Mouse (Mus musculus) cerebellum, adult 8-10 months (tissue): ENCODE measurements around the gene Eme2.

Experiments
- DNase-seq: peaks from one replicate; pipeline ENCODE4 v3.0.0; 2022

Eme2 gene

GRCm38 (mm10) chr17:24873695-24874404 is 21.0 kb downstream of the Eme2 start:
- no peak for DNase-seq

GRCm38 (mm10) chr17:24867914-24868313 is 27.0 kb downstream of the Eme2 start:
- no peak for DNase-seq

GRCm38 (mm10) chr17:24865776-24866175 is 29.1 kb downstream of the Eme2 start, which contains the start of gene Igfals:
Gene Igfals (plus strand): TSS chr17:24865997.
- DNase-seq = peak; percentile 83

- DNase-seq = no peak
Measured at GRCm38 (mm10) chr17:24861785-24862184, 33.1 kb downstream of the Eme2 start.

- no peak for DNase-seq
Measured at GRCm38 (mm10) chr17:24860076-24860475, 34.8 kb downstream of the Eme2 start.

GRCm38 (mm10) chr17:24858967-24859366 is 35.9 kb downstream of the Eme2 start:
- DNase-seq = no peak

GRCm38 (mm10) chr17:24857831-24858470 is 36.9 kb downstream of the Eme2 start:
- DNase-seq = no peak

- no peak for DNase-seq
Measured at GRCm38 (mm10) chr17:24856589-24856988, 38.3 kb downstream of the Eme2 start.

- no peak for DNase-seq
Measured at GRCm38 (mm10) chr17:24855838-24856464, 38.9 kb downstream of the Eme2 start.

- no peak for DNase-seq
Measured at GRCm38 (mm10) chr17:24851381-24852125, 43.3 kb downstream of the Eme2 start.

GRCm38 (mm10) chr17:24850773-24851127 is 44.1 kb downstream of the Eme2 start:
- no peak for DNase-seq

GRCm38 (mm10) chr17:24850065-24850772 is 44.7 kb downstream of the Eme2 start, which contains the start of gene Fahd1:
Gene Fahd1 (minus strand): TSS chr17:24850364.
- peak; percentile 93 for DNase-seq

GRCm38 (mm10) chr17:24849733-24850064 is 45.2 kb downstream of the Eme2 start:
- DNase-seq = no peak

GRCm38 (mm10) chr17:24848600-24849031 is 46.3 kb downstream of the Eme2 start:
- DNase-seq = no peak

GRCm38 (mm10) chr17:24847386-24847785 is 47.5 kb downstream of the Eme2 start:
- no peak for DNase-seq

GRCm38 (mm10) chr17:24844525-24844924 is 50.4 kb downstream of the Eme2 start:
- DNase-seq = no peak

- DNase-seq = no peak
Measured at GRCm38 (mm10) chr17:24842631-24843030, 52.3 kb downstream of the Eme2 start.

GRCm38 (mm10) chr17:24841133-24841532 is 53.8 kb downstream of the Eme2 start:
- no peak for DNase-seq

GRCm38 (mm10) chr17:24840341-24840740 is 54.5 kb downstream of the Eme2 start:
- no peak for DNase-seq

- no peak for DNase-seq
Measured at GRCm38 (mm10) chr17:24839842-24840241, 55.0 kb downstream of the Eme2 start, which contains the start of gene Hagh. Gene Hagh (plus strand): TSS chr17:24840143.
